Mouse (Mus musculus) NIH3T3 (cell line): ENCODE measurements around the gene Stra6l.

Source experiments
- DNase-seq: peaks from one replicate; pipeline ENCODE4 v3.0.0-alpha.2; 2012; ENCODE audit warnings: low read depth

Stra6l gene

GRCm38 (mm10) chr4:45917091-45917490 is 68.6 kb downstream of the Stra6l start:
- no peak for DNase-seq

- DNase-seq, result no peak
Observed at GRCm38 (mm10) chr4:45921663-45922435, 73.4 kb downstream of the Stra6l start.

GRCm38 (mm10) chr4:45924011-45924410 is 75.5 kb downstream of the Stra6l start:
- no peak for DNase-seq

- no peak for DNase-seq
Observed at GRCm38 (mm10) chr4:45928561-45928960, 80.1 kb downstream of the Stra6l start.
